Mouse (Mus musculus): ENCODE results near the gene Hunk. TPM values are rescaled to one million over a fixed set of nuclear protein-coding genes. Genes with fewer than 3 reads are reported as not detected.

The Hunk gene
- polyA plus RNA-seq, 1 experiment: 5.7 TPM

DNA sequence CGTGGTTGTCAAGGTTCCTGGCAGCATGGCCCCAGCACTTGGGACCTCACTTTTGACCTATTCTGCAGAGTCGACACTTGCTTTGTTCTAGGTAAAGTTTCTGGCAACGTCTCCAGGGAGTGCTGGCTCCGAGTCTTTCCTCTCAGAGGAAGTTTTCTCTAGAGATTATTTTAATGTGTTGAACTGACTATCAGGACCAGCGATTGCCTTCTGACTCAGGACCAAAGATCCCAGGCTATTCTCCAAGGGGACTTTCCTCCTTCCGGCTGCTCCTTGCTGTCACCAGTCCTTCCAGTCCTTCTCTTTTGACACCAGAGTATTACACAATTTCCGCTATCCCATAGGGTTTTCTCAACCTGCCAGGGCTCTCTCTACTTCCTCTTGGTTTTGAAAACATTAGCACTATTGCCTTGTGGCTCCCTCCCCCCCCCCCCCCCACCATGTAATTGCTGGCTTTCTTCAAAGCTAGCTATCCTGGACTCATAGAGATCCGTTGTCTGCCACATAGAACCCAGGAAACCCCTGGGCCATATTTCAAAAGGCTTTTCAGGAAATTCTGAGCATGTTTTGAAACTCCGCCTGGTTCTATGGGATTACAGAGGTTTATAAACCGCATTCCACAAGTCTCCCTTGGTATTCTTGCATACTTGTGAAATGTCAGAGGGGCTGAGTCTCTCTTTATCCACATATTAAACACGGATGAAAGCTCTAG lies 73.2 kb downstream of the Hunk start:
- H3K36me3 ChIP-seq (ENCODE audit: control insufficient read depth, insufficient read depth, low read length): no peaks in the 10 kb centered on the region
- H3K4me1 ChIP-seq (ENCODE audit: control insufficient read depth, insufficient read depth, low read length): no peaks in the 10 kb centered on the region
- H3K27me3 ChIP-seq (ENCODE audit: control insufficient read depth, insufficient read depth, low read length): no peaks in the 10 kb centered on the region
- H3K4me3 ChIP-seq (ENCODE audit: control insufficient read depth, low read depth, low read length): no peak overlapping the region
- TF ChIP-seq CTCF (IDR thresholded peaks at IDR 0.05; ENCODE audit: control insufficient read depth, insufficient read depth, insufficient replicate concordance, low read depth, low read length) (no peak), POLR2A (IDR thresholded peaks at IDR 0.05; ENCODE audit: control insufficient read depth, low read depth, low read length) (no peak)
- no peak overlapping the region for H3K27ac ChIP-seq (ENCODE audit: control insufficient read depth, insufficient read depth, low read depth, low read length)

- Histone ChIP-seq H3K27me3 (ENCODE audit: control insufficient read depth, insufficient read depth, low read length) (no peaks in the 10 kb centered on the region), H3K4me3 (ENCODE audit: control insufficient read depth, low read depth, low read length) (no peak overlapping the region), H3K36me3 (ENCODE audit: control insufficient read depth, insufficient read depth, low read length) (no peaks in the 10 kb centered on the region), H3K4me1 (ENCODE audit: control insufficient read depth, insufficient read depth, low read length) (no peaks in the 10 kb centered on the region), H3K27ac (ENCODE audit: control insufficient read depth, insufficient read depth, low read depth, low read length) (no peak overlapping the region)
- TF ChIP-seq CTCF (IDR thresholded peaks at IDR 0.05; ENCODE audit: control insufficient read depth, insufficient read depth, insufficient replicate concordance, low read depth, low read length): no peak
- TF ChIP-seq POLR2A (IDR thresholded peaks at IDR 0.05; ENCODE audit: control insufficient read depth, low read depth, low read length): no peak
These were observed 75.6 kb downstream of the Hunk start for GRCm38 (mm10) chr16:90461304-90461905.

GRCm38 (mm10) chr16:90462728-90463275 lies 77.0 kb downstream of the Hunk start:
- Histone ChIP-seq H3K4me3 (ENCODE audit: control insufficient read depth, low read depth, low read length) (no peak overlapping the region), H3K4me1 (ENCODE audit: control insufficient read depth, insufficient read depth, low read length) (no peaks in the 10 kb centered on the region), H3K36me3 (ENCODE audit: control insufficient read depth, insufficient read depth, low read length) (no peaks in the 10 kb centered on the region), H3K27me3 (ENCODE audit: control insufficient read depth, insufficient read depth, low read length) (no peaks in the 10 kb centered on the region), H3K27ac (ENCODE audit: control insufficient read depth, insufficient read depth, low read depth, low read length) (no peak overlapping the region)
- TF ChIP-seq CTCF (IDR thresholded peaks at IDR 0.05; ENCODE audit: control insufficient read depth, insufficient read depth, insufficient replicate concordance, low read depth, low read length): no peak
- no peak for TF ChIP-seq POLR2A (IDR thresholded peaks at IDR 0.05; ENCODE audit: control insufficient read depth, low read depth, low read length)

- TF ChIP-seq CTCF (IDR thresholded peaks at IDR 0.05; ENCODE audit: control insufficient read depth, insufficient read depth, insufficient replicate concordance, low read depth, low read length): no peak
- TF ChIP-seq POLR2A (IDR thresholded peaks at IDR 0.05; ENCODE audit: control insufficient read depth, low read depth, low read length): no peak
- no peaks in the 10 kb centered on the region for H3K4me1 ChIP-seq (ENCODE audit: control insufficient read depth, insufficient read depth, low read length)
- H3K36me3 ChIP-seq (ENCODE audit: control insufficient read depth, insufficient read depth, low read length): no peaks in the 10 kb centered on the region
- H3K27ac ChIP-seq (ENCODE audit: control insufficient read depth, insufficient read depth, low read depth, low read length): no peak overlapping the region
- no peaks in the 10 kb centered on the region for H3K27me3 ChIP-seq (ENCODE audit: control insufficient read depth, insufficient read depth, low read length)
- H3K4me3 ChIP-seq (ENCODE audit: control insufficient read depth, low read depth, low read length): no peak overlapping the region
These were observed 79.3 kb downstream of the Hunk start for GRCm38 (mm10) chr16:90465154-90465553.

DNA sequence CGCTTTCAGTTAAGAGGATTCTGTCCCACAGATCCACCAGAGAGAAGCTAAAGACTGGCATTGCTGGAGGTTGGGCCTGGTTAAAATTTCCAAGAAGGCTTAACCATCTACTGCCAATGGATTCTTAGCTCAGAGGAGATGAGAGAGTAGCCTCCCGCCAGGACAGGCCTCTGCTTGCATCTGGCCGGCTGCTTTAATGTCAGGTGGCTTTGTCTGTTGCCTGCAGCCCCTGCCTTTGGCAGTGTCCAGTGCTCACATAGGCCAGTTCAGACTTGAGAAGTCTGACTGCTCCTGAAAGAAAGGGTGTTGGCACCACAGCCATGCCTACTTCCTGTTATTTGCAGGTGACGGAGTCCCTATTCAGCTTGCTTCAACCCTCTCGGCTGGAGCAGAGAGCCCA lies 82.5 kb downstream of the Hunk start:
- Histone ChIP-seq H3K36me3 (ENCODE audit: control insufficient read depth, insufficient read depth, low read length) (no peaks in the 10 kb centered on the region), H3K27ac (ENCODE audit: control insufficient read depth, insufficient read depth, low read depth, low read length) (no peak overlapping the region), H3K4me3 (ENCODE audit: control insufficient read depth, low read depth, low read length) (no peak overlapping the region), H3K27me3 (ENCODE audit: control insufficient read depth, insufficient read depth, low read length) (no peaks in the 10 kb centered on the region), H3K4me1 (ENCODE audit: control insufficient read depth, insufficient read depth, low read length) (no peaks in the 10 kb centered on the region)
- TF ChIP-seq POLR2A (IDR thresholded peaks at IDR 0.05; ENCODE audit: control insufficient read depth, low read depth, low read length): no peak

DNA sequence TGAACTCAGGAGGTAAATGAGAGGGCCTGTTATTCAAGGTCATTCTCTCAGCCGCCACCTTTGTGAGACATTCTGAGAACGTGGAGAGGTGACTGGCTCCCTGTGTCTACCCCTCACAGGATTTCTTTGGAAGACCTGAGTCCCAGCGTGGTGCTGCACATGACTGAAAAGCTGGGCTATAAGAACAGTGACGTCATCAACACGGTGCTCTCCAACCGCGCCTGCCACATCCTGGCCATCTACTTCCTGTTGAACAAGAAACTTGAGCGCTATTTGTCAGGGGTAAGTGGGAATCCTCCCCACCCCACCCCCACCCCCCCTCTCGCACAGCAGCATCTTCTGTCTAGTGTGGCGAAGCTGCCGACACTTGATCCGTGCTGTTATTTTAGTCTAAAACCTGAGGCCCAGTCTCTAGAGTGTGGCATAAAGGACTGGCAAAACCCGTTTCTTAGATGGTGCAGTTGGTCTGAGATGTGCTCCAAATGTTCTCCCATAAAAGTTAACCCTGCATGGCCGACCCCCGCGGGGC lies 90.0 kb downstream of the Hunk start:
- TF ChIP-seq CTCF (IDR thresholded peaks at IDR 0.05; ENCODE audit: control insufficient read depth, insufficient read depth, insufficient replicate concordance, low read depth, low read length): no peak
- H3K36me3 ChIP-seq (ENCODE audit: control insufficient read depth, insufficient read depth, low read length): no peaks in the 10 kb centered on the region
- H3K4me1 ChIP-seq (ENCODE audit: control insufficient read depth, insufficient read depth, low read length): no peaks in the 10 kb centered on the region
- H3K27me3 ChIP-seq (ENCODE audit: control insufficient read depth, insufficient read depth, low read length): no peaks in the 10 kb centered on the region
- no peak overlapping the region for H3K4me3 ChIP-seq (ENCODE audit: control insufficient read depth, low read depth, low read length)
- no peak overlapping the region for H3K27ac ChIP-seq (ENCODE audit: control insufficient read depth, insufficient read depth, low read depth, low read length)

DNA sequence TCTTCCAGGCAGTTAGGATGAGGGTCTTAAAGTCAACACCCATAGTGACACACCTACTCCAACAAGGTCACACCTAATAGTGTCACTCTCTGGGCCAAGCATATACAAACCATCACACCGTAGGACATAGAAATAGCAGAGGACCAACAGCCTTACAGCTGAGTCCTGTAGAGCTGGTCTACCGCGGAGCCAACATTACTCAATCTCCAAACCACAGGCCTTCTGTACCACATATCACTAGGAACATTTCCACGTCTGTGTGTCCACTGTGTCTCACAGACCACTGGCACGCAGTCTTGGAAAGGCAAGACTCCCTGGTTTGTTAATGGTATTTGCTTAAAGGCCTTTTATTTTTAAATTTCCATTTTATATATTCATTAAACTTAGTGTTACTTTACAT lies 95.8 kb downstream of the Hunk start:
- Histone ChIP-seq H3K27me3 (ENCODE audit: control insufficient read depth, insufficient read depth, low read length) (no peaks in the 10 kb centered on the region), H3K4me1 (ENCODE audit: control insufficient read depth, insufficient read depth, low read length) (no peaks in the 10 kb centered on the region), H3K4me3 (ENCODE audit: control insufficient read depth, low read depth, low read length) (no peak overlapping the region), H3K36me3 (ENCODE audit: control insufficient read depth, insufficient read depth, low read length) (no peaks in the 10 kb centered on the region), H3K27ac (ENCODE audit: control insufficient read depth, insufficient read depth, low read depth, low read length) (no peak overlapping the region)
- TF ChIP-seq POLR2A (IDR thresholded peaks at IDR 0.05; ENCODE audit: control insufficient read depth, low read depth, low read length) (no peak), CTCF (IDR thresholded peaks at IDR 0.05; ENCODE audit: control insufficient read depth, insufficient read depth, insufficient replicate concordance, low read depth, low read length) (no peak)
